Mouse (Mus musculus) MEL (cell line): ENCODE data around the gene Eef1akmt3.

ENCODE experiments used
- BHLHE40 ChIP-seq: IDR thresholded peaks from 2 replicates; pipeline ENCODE4 v1.6.1; 2012; ENCODE audit warnings: low read depth, mild to moderate bottlenecking, inconsistent platforms, low read length, improper control_type of control experiment, borderline replicate concordance
- ELF1 ChIP-seq: IDR thresholded peaks from 2 replicates; pipeline ENCODE4 v1.6.1; 2014; ENCODE audit warnings: low read depth, mild to moderate bottlenecking, inconsistent platforms, low read length, improper control_type of control experiment, moderate library complexity
- MYC ChIP-seq: IDR thresholded peaks from 2 replicates; pipeline ENCODE4 v1.6.1; 2011; ENCODE audit warnings: low read depth, mild to moderate bottlenecking, low read length, improper control_type of control experiment, moderate library complexity
- POLR2A ChIP-seq, 2 experiments: IDR thresholded peaks; 2 replicates each; pipeline ENCODE4 v1.6.1; 2011 to 2012; ENCODE audit warnings: low read length in 2 of 2, mild to moderate bottlenecking in 2 of 2, control low read depth in 1 of 2, improper control_type of control experiment in 1 of 2, low read depth in 1 of 2, moderate library complexity in 1 of 2; ENCODE audit not compliant: control insufficient read depth in 1 of 2, insufficient read depth in 1 of 2, poor library complexity in 1 of 2
- RAD21 ChIP-seq: IDR thresholded peaks from 2 replicates; pipeline ENCODE4 v1.6.1; 2011; ENCODE audit warnings: mild to moderate bottlenecking, low read depth, low read length, improper control_type of control experiment
- RCOR1 ChIP-seq: IDR thresholded peaks from 2 replicates; pipeline ENCODE4 v1.6.1; 2012; ENCODE audit warnings: low read depth, mild to moderate bottlenecking, inconsistent platforms, low read length, improper control_type of control experiment
- USF2 ChIP-seq, 2 experiments: IDR thresholded peaks; 2 replicates each; pipeline ENCODE4 v1.6.1; 2011 to 2012; ENCODE audit warnings: improper control_type of control experiment in 2 of 2, low read length in 2 of 2, borderline replicate concordance in 1 of 2, inconsistent platforms in 1 of 2, low read depth in 1 of 2, mild to moderate bottlenecking in 1 of 2; ENCODE audit not compliant: insufficient read depth in 1 of 2

DNA sequence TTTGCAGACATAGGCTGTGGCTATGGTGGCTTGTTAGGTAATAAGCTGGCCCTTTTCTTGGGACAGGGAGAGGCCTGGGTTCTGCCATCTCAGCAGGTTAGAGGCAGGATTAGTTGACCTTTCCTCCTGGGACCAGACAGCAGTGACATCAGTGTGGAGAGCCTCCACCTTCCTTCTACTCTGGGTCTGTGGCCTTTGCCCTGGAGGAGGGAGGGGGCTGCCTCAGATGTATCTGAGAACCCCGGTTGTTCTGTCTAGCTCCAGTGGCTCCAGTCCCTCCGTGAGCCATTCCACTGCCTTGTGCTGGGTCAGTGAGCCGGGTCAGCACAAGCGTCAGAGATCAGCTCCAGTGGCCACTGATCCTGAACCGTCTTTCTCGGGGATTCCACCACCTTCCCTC, 1.9 kb upstream of the Eef1akmt3 start:
- TF ChIP-seq RAD21: no peak
- no peak for TF ChIP-seq MYC
- no peak for TF ChIP-seq BHLHE40
- no peak for TF ChIP-seq RCOR1
- TF ChIP-seq POLR2A (IDR thresholded peaks at IDR 0.05; ENCODE audit: control insufficient read depth in 1 of 2, insufficient read depth in 1 of 2, low read depth in 1 of 2, low read length in 2 of 2, poor library complexity in 1 of 2): no peak
- TF ChIP-seq USF2 (IDR thresholded peaks at IDR 0.05; ENCODE audit: borderline replicate concordance in 1 of 2, insufficient read depth in 1 of 2, low read depth in 1 of 2, low read length in 2 of 2): no peak
- no peak for TF ChIP-seq ELF1
